Mouse (Mus musculus): Measurements from ENCODE around the gene Slc29a3. TPM values are rescaled to one million over a fixed set of nuclear protein-coding genes. Genes with fewer than 3 reads are reported as not detected.

The Slc29a3 gene
- total RNA-seq, 4 experiments from 2014 or later = 1.0 to 2.2 (median 1.7) TPM

DNA sequence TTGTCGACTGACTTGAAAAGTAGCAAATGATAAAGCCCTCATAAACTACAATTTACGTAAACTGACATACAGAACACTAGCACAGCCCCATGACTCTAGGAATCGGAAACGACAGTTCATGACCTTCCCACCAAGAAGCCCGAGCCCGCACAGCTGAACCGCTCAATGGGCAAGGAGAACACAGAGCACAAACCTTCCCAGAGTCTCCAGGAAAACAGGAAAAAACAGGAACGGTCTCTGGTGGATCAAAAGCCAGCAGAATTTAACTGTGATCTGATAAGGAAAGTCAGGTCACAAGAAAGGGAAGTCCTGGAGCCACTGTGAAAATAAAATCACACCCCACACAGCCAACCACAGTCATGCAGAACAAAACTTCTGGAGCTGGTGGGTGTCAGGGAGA lies 82.4 kb downstream of the Slc29a3 start:
- no peak for DNase-seq (ENCODE audit: low spot score in 2 of 2)

DNA sequence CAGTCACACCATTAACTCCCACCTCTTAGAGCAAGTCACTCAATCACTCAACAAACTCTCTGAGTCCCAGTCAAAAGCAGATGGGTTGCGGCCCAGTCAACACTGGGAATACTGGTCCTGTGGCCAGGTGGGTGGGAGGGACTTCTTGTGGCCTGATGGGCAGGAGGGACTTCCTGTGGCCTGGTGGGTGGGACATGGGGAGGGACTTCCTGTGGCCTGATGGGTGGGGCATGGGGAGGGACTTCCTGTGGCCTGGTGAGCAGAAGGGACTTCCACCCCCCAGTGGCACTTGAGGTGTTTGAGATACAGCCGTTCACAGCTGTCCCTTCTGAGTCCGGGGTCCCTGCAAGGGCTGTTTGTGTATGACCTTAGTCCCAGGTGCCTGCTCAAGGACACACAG lies 84.0 kb downstream of the Slc29a3 start:
- DNase-seq (ENCODE audit: low spot score in 2 of 2) = no peak

Other genes starting within 250 kb of the Slc29a3 start
- gene Cdh23, start 56.3 kb downstream of the Slc29a3 start, total RNA-seq (2022) = 1 to 10 TPM; 1.1 to 1.8 (median 1.4) TPM
- gene Unc5b, start 78.8 kb upstream of the Slc29a3 start, total RNA-seq (2022) = 1 to 10 TPM; 1.1 to 2.4 (median 1.8) TPM

Measured in gastrocnemius, adult 8-10 months (tissue).